Comparison of ENCODE assay signal across 12 mouse cellular contexts in genomic region chr1:84177033-84177432, GRCm38 (mm10).
DNase-seq lines count a peak whose midpoint lies in the region; ATAC-seq and TF ChIP-seq lines count a peak whose summit lies in the region.
"Had no signal": no experiment of that assay in that cellular context is flagged by ENCODE, and none has a peak within 500 bp of the region (broad histone marks: within the 10 kb centered on the region; RNA-seq: fewer than 3 reads in every experiment).

No protein-coding gene starts in this region.

- no peaks in the 10 kb centered on the region for H3K27me3 ChIP-seq in forebrain, embryonic 12.5 days
- H3K27me3 ChIP-seq in hindbrain, postnatal 0 days (ENCODE audit: insufficient read depth, low read length) = no peaks in the 10 kb centered on the region
- no peaks in the 10 kb centered on the region for H3K27me3 ChIP-seq in liver, embryonic 11.5 days (replicated peaks; ENCODE audit: control insufficient read depth, insufficient read depth, low read length)
- H3K27me3 ChIP-seq: limb, embryonic 15.5 days had no signal

- peak; percentile 83 for ATAC-seq in forebrain, embryonic 12.5 days (ENCODE audit: low FRiP score)
- peak; percentile 70 for ATAC-seq in hindbrain, postnatal 0 days
- no peak for ATAC-seq in liver, embryonic 11.5 days (replicated peaks; ENCODE audit: low FRiP score)

- no peak overlapping the region for H3K9ac ChIP-seq in forebrain, embryonic 12.5 days
- H3K9ac ChIP-seq in hindbrain, postnatal 0 days (replicated peaks; ENCODE audit: low read length) = no peak overlapping the region
- H3K9ac ChIP-seq in liver, embryonic 11.5 days (ENCODE audit: low read depth, low read length) = no peak overlapping the region
- H3K9ac ChIP-seq: limb, embryonic 15.5 days had no signal

- H3K9me3 ChIP-seq in forebrain, embryonic 12.5 days = no peaks in the 10 kb centered on the region
- no peaks in the 10 kb centered on the region for H3K9me3 ChIP-seq in hindbrain, postnatal 0 days (ENCODE audit: low read length)
- no peaks in the 10 kb centered on the region for H3K9me3 ChIP-seq in liver, embryonic 11.5 days (ENCODE audit: control insufficient read depth, low read length)
- H3K9me3 ChIP-seq: limb, embryonic 15.5 days had no signal

- H3K4me2 ChIP-seq in forebrain, embryonic 12.5 days = no peak overlapping the region
- no peak overlapping the region for H3K4me2 ChIP-seq in hindbrain, postnatal 0 days (ENCODE audit: low read depth, low read length)
- H3K4me2 ChIP-seq in liver, embryonic 11.5 days = no peak overlapping the region
- H3K4me2 ChIP-seq: limb, embryonic 15.5 days had no signal

- peak; percentile 3 for DNase-seq in retina, postnatal 1 day
- DNase-seq in retina, embryonic 14.5 days (ENCODE audit: low spot score) = no peak
- peak; percentile 24 for DNase-seq in hindbrain, postnatal 0 days (ENCODE audit: low spot score)
- no peak for DNase-seq in adipocyte (ENCODE audit: low spot score)
- no peak for DNase-seq in liver, embryonic 11.5 days (ENCODE audit: low spot score)
- no peak for DNase-seq in lung, postnatal 14 days
- DNase-seq in lung, postnatal 4 days = no peak
- DNase-seq: cerebellum, postnatal 14 days; kidney, postnatal 4 days had no signal

- no peak overlapping the region for H3K4me3 ChIP-seq in forebrain, embryonic 12.5 days (replicated peaks)
- H3K4me3 ChIP-seq in hindbrain, postnatal 0 days (ENCODE audit: low read length) = no peak overlapping the region
- no peak overlapping the region for H3K4me3 ChIP-seq in liver, embryonic 11.5 days (ENCODE audit: low read depth, low read length)
- H3K4me3 ChIP-seq: limb, embryonic 15.5 days had no signal

- peak overlapping the region; percentile 82 for H3K27ac ChIP-seq in forebrain, embryonic 12.5 days
- H3K27ac ChIP-seq in hindbrain, postnatal 0 days = peak overlapping the region; percentile 52
- no peak overlapping the region for H3K27ac ChIP-seq in liver, embryonic 11.5 days (ENCODE audit: low read depth, low read length)
- H3K27ac ChIP-seq: limb, embryonic 15.5 days; macrophage had no signal

- H3K36me3 ChIP-seq in forebrain, embryonic 12.5 days (replicated peaks) = no peaks in the 10 kb centered on the region
- no peaks in the 10 kb centered on the region for H3K36me3 ChIP-seq in hindbrain, postnatal 0 days (ENCODE audit: insufficient read depth, low read length)
- no peaks in the 10 kb centered on the region for H3K36me3 ChIP-seq in liver, embryonic 11.5 days (ENCODE audit: control insufficient read depth, insufficient read depth, low read length)
- H3K36me3 ChIP-seq: limb, embryonic 15.5 days had no signal

- WGBS in forebrain, embryonic 12.5 days = 3% methylated on average over 2 of the region's 2 CpGs
- 9% methylated on average over 2 of the region's 2 CpGs for WGBS in hindbrain, postnatal 0 days
- 42% methylated on average over 2 of the region's 2 CpGs for WGBS in liver, embryonic 11.5 days

- TF ChIP-seq CTCF in hindbrain, postnatal 0 days (IDR thresholded peaks at IDR 0.05; ENCODE audit: low read depth) = no peak

- peaks cover 27% of the 10 kb centered on the region for H3K4me1 ChIP-seq in forebrain, embryonic 12.5 days
- 0 out of 2 replicates have a peak, but pooled peaks cover 3% of the 10 kb centered on the region for H3K4me1 ChIP-seq in hindbrain, postnatal 0 days (ENCODE audit: insufficient read depth, low read length)
- no peaks in the 10 kb centered on the region for H3K4me1 ChIP-seq in liver, embryonic 11.5 days (replicated peaks; ENCODE audit: control insufficient read depth, insufficient read depth, low read length)
- H3K4me1 ChIP-seq: limb, embryonic 15.5 days had no signal

Comparison
In these comparisons a context has a peak if more than half of its experiments do, and no peak if none do; other contexts are left out.
1. DNase-seq: peak in retina, postnatal 1 day (single experiment) and hindbrain, postnatal 0 days (single experiment); none in retina, embryonic 14.5 days (single experiment), adipocyte (single experiment), liver, embryonic 11.5 days (single experiment), lung, postnatal 14 days (single experiment) and lung, postnatal 4 days (0 of 2).